Mouse (Mus musculus) heart, postnatal 25 days (tissue): ENCODE measurements around the gene Dad1. TPM values are rescaled to one million over a fixed set of nuclear protein-coding genes. Genes with fewer than 3 reads are reported as not detected.

Experiments used
- DNase-seq: peaks from one replicate; pipeline ENCODE4 v3.0.0; 2022; ENCODE audit warnings: low spot score
- intact Hi-C: fragments of 180-260 bp; cut with DNase I; formaldehyde crosslinking; loops from one replicate; pipeline ENCODE4 v1.15.1; 2025
- total RNA-seq, 2 experiments: library from RNA; stranded (reverse); gene quantifications; 2 replicates each; pipeline ENCODE4 v1.2.3; 2021

The Dad1 gene
- total RNA-seq, 2 experiments from 2014 or later = 103 to 112 TPM

- no peak for DNase-seq
- intact Hi-C loops = loop anchor here (1.0 to 10.0 kb wide), 7 partner anchors 134 to 416 kb away; partner anchors contain the start of genes Ajuba, Cdh24, Gm17606 and Oxa1l
Measured at GRCm38 (mm10) chr14:54228501-54228900, 25.4 kb downstream of the Dad1 start.

GRCm38 (mm10) chr14:54227911-54228451 lies 25.9 kb downstream of the Dad1 start:
- intact Hi-C loops = loop anchor here (1.0 to 10.0 kb wide), 7 partner anchors 134 to 417 kb away; partner anchors contain the start of genes Ajuba, Cdh24, Gm17606 and Oxa1l
- peak; percentile 36 for DNase-seq

- peak; percentile 24 for DNase-seq
- intact Hi-C loops = loop anchor here (5.0 to 10.0 kb wide), 4 partner anchors 135 to 418 kb away; partner anchors contain the start of genes Ajuba, Cdh24, Gm17606 and Oxa1l
Measured at GRCm38 (mm10) chr14:54226911-54227811, 26.7 kb downstream of the Dad1 start.

GRCm38 (mm10) chr14:54225725-54226124 lies 28.2 kb downstream of the Dad1 start:
- no peak for DNase-seq
- intact Hi-C loops = loop anchor here (5.0 to 10.0 kb wide), 4 partner anchors 137 to 419 kb away; partner anchors contain the start of genes Ajuba, Cdh24, Gm17606 and Oxa1l

- intact Hi-C loops = loop anchor here (5.0 to 10.0 kb wide), 4 partner anchors 138 to 420 kb away; partner anchors contain the start of genes Ajuba, Cdh24, Gm17606 and Oxa1l
- DNase-seq = no peak
Measured at GRCm38 (mm10) chr14:54224484-54225467, 29.1 kb downstream of the Dad1 start.

GRCm38 (mm10) chr14:54224064-54224417 lies 29.9 kb downstream of the Dad1 start:
- no peak for DNase-seq
- intact Hi-C loops = loop anchor here (10.0 kb wide), 2 partner anchors 351 to 421 kb away; partner anchors contain the start of genes Ajuba, Cdh24 and Gm17606

- no peak for DNase-seq
- intact Hi-C loops = loop anchor here (10.0 kb wide), 2 partner anchors 351 to 421 kb away; partner anchors contain the start of genes Ajuba, Cdh24 and Gm17606
Measured at GRCm38 (mm10) chr14:54223315-54224063, 30.4 kb downstream of the Dad1 start.

- intact Hi-C loops = loop anchor here (10.0 kb wide), 2 partner anchors 352 to 422 kb away; partner anchors contain the start of genes Ajuba, Cdh24 and Gm17606
- no peak for DNase-seq
Measured at GRCm38 (mm10) chr14:54222289-54222727, 31.6 kb downstream of the Dad1 start.

GRCm38 (mm10) chr14:54221641-54222040 lies 32.3 kb downstream of the Dad1 start:
- DNase-seq = no peak
- intact Hi-C loops = loop anchor here (10.0 kb wide), 2 partner anchors 353 to 423 kb away; partner anchors contain the start of genes Ajuba, Cdh24 and Gm17606

- intact Hi-C loops = loop anchor here (10.0 kb wide), 2 partner anchors 354 to 424 kb away; partner anchors contain the start of genes Ajuba, Cdh24 and Gm17606
- no peak for DNase-seq
Measured at GRCm38 (mm10) chr14:54220726-54221494, 33.0 kb downstream of the Dad1 start.

GRCm38 (mm10) chr14:54219849-54220248 lies 34.1 kb downstream of the Dad1 start:
- no peak for DNase-seq
- intact Hi-C loops = loop anchor here (10.0 kb wide), 2 partner anchors 355 to 425 kb away; partner anchors contain the start of genes Ajuba, Cdh24 and Gm17606

GRCm38 (mm10) chr14:54219256-54219655 lies 34.6 kb downstream of the Dad1 start:
- intact Hi-C loops = no loop called here
- DNase-seq = no peak

- DNase-seq = no peak
- intact Hi-C loops = no loop called here
Measured at GRCm38 (mm10) chr14:54218721-54219120, 35.2 kb downstream of the Dad1 start.

- DNase-seq = no peak
- intact Hi-C loops = no loop called here
Measured at GRCm38 (mm10) chr14:54218233-54218632, 35.7 kb downstream of the Dad1 start.

- intact Hi-C loops = no loop called here
- no peak for DNase-seq
Measured at GRCm38 (mm10) chr14:54216126-54216525, 37.8 kb downstream of the Dad1 start.

GRCm38 (mm10) chr14:54214901-54215300 lies 39.0 kb downstream of the Dad1 start:
- intact Hi-C loops = no loop called here
- no peak for DNase-seq

GRCm38 (mm10) chr14:54214477-54214876 lies 39.4 kb downstream of the Dad1 start:
- DNase-seq = no peak
- intact Hi-C loops = no loop called here

GRCm38 (mm10) chr14:54213734-54214133 lies 40.2 kb downstream of the Dad1 start:
- intact Hi-C loops = no loop called here
- no peak for DNase-seq
